Mouse (Mus musculus): ENCODE measurements around the gene Gm21836.

GRCm38 (mm10) chr9:124476096-124476902, 17.3 kb downstream of the Gm21836 start, which contains the start of gene Ppp2r3d:
- TF ChIP-seq POLR2A (IDR thresholded peaks at IDR 0.05; ENCODE audit: borderline replicate concordance, extremely low read depth, low read depth, low read length) (no peak), CTCF (IDR thresholded peaks at IDR 0.05; ENCODE audit: insufficient read depth, low read length) (no peak)
